Mouse (Mus musculus): ENCODE data around the gene Echdc3. TPM values are rescaled to one million over a fixed set of nuclear protein-coding genes. Genes with fewer than 3 reads are reported as not detected.

Gene Echdc3
- polyA plus RNA-seq, 1 experiment from 2014 or later: 8.1 TPM

DNA sequence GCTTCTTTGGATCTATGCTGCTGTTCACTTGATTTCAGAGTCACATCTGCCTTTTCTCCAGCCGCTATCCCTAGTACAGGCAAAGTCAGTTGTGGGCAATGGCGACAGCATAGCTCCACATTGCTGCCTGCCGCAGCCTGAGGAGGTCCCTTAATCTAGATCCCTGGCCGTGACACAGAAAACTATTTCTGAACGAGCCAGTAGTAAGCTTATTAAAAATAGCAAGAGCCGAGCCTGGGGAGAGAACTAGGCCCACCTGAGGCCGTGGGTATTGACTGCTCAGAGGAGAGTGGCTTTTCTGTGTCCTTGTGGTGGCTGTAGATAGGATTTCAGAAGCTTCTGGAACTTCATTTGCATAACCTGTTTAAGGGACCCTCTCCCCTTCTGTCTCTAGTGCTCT lies 19.9 kb upstream of the Echdc3 start:
- H3K4me3 ChIP-seq (ENCODE audit: low read depth, low read length): no peak overlapping the region
- H3K9ac ChIP-seq (replicated peaks; ENCODE audit: low read depth, low read length): no peak overlapping the region
- no peak overlapping the region for H3K4me2 ChIP-seq (replicated peaks; ENCODE audit: low read depth, low read length)
- ATAC-seq (ENCODE audit: insufficient number of reproducible peaks, insufficient read depth, low FRiP score, low read depth): no peak
- no peak overlapping the region for H3K27ac ChIP-seq (ENCODE audit: low read length)
- no peaks in the 10 kb centered on the region for H3K9me3 ChIP-seq (ENCODE audit: control insufficient read depth, low read depth, low read length)
- H3K4me1 ChIP-seq (ENCODE audit: control insufficient read depth, insufficient read depth, low read length): no peaks in the 10 kb centered on the region
- H3K36me3 ChIP-seq (ENCODE audit: control insufficient read depth, insufficient read depth, low read length): no peaks in the 10 kb centered on the region
- no peaks in the 10 kb centered on the region for H3K27me3 ChIP-seq (ENCODE audit: control insufficient read depth, insufficient read depth, low read length)
- WGBS: 85% methylated on average over 7 of the region's 7 CpGs

- WGBS: 75% methylated on average over 6 of the region's 6 CpGs
- no peaks in the 10 kb centered on the region for H3K36me3 ChIP-seq (ENCODE audit: control insufficient read depth, insufficient read depth, low read length)
- no peak overlapping the region for H3K9ac ChIP-seq (replicated peaks; ENCODE audit: low read depth, low read length)
- H3K27ac ChIP-seq (ENCODE audit: low read length): no peak overlapping the region
- H3K4me1 ChIP-seq (ENCODE audit: control insufficient read depth, insufficient read depth, low read length): no peaks in the 10 kb centered on the region
- no peaks in the 10 kb centered on the region for H3K9me3 ChIP-seq (ENCODE audit: control insufficient read depth, low read depth, low read length)
- no peaks in the 10 kb centered on the region for H3K27me3 ChIP-seq (ENCODE audit: control insufficient read depth, insufficient read depth, low read length)
- no peak overlapping the region for H3K4me3 ChIP-seq (ENCODE audit: low read depth, low read length)
- H3K4me2 ChIP-seq (replicated peaks; ENCODE audit: low read depth, low read length): no peak overlapping the region
- ATAC-seq (ENCODE audit: insufficient number of reproducible peaks, insufficient read depth, low FRiP score, low read depth): no peak
Measured at GRCm38 (mm10) chr2:6230865-6231264, 18.0 kb upstream of the Echdc3 start.

DNA sequence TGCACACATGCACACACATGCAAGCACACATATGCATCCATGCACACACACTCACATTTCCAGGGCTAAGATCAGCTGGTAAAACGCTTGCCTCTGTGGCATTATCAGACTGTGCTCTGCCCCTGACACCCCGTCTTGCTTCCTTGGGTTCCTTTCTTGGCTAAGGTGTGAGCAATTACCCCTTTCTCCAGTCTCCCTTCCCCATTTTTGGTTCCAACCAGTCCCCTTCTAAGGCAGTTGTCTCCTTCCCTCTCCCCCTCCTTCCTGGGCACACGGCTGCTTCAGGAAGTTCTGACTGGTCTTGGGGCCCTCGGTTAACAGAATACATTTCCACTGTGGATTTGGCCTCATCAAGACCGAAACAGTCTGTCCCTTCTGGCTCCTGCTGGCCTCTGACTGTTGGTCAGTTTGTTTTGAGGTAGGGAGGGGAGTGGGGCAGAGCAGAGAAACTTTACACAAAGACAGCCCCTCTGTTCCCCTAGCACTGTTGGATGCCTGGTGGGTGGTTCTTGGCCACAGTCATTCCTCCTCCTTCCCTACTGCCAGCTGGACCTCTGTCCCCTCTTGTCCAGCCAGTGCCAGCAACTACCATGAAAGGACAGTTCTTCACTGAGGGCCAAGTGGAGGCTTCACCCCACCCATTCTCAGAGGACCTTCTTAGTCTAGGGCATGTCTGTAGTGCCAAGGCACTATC lies 16.9 kb upstream of the Echdc3 start:
- Histone ChIP-seq H3K27me3 (ENCODE audit: control insufficient read depth, insufficient read depth, low read length) (no peaks in the 10 kb centered on the region), H3K9me3 (ENCODE audit: control insufficient read depth, low read depth, low read length) (peaks cover 4% of the 10 kb centered on the region; the same call in 1 of the 2 replicates), H3K36me3 (ENCODE audit: control insufficient read depth, insufficient read depth, low read length) (no peaks in the 10 kb centered on the region), H3K27ac (ENCODE audit: low read length) (no peak overlapping the region), H3K4me3 (ENCODE audit: low read depth, low read length) (no peak overlapping the region), H3K9ac (replicated peaks; ENCODE audit: low read depth, low read length) (no peak overlapping the region), H3K4me2 (replicated peaks; ENCODE audit: low read depth, low read length) (no peak overlapping the region), H3K4me1 (ENCODE audit: control insufficient read depth, insufficient read depth, low read length) (no peaks in the 10 kb centered on the region)
- 71% methylated on average over 5 of the region's 5 CpGs for WGBS
- no peak for ATAC-seq (ENCODE audit: insufficient number of reproducible peaks, insufficient read depth, low FRiP score, low read depth)

DNA sequence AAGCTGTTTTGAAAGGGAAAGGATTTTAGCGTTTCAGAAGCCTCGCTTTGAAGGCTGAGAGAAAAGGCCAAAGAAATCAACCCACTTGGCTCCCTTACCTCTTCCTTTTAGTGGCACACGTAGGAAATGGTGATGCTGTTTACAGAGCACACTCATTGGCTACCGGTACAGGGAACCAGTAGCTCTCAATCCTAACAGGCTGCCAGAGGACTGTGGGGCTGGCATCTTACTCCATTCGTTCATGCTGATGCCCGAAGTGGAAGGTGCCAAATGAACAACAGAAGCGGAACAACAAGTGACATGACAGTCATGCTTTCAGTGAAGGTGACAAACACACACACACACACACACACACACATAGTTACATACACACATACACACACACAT lies 14.2 kb upstream of the Echdc3 start:
- Histone ChIP-seq H3K9me3 (ENCODE audit: control insufficient read depth, low read depth, low read length) (peaks cover 6% of the 10 kb centered on the region; the same call in 1 of the 2 replicates), H3K4me3 (ENCODE audit: low read depth, low read length) (no peak overlapping the region), H3K9ac (replicated peaks; ENCODE audit: low read depth, low read length) (no peak overlapping the region), H3K36me3 (ENCODE audit: control insufficient read depth, insufficient read depth, low read length) (no peaks in the 10 kb centered on the region), H3K4me1 (ENCODE audit: control insufficient read depth, insufficient read depth, low read length) (no peaks in the 10 kb centered on the region), H3K4me2 (replicated peaks; ENCODE audit: low read depth, low read length) (no peak overlapping the region), H3K27me3 (ENCODE audit: control insufficient read depth, insufficient read depth, low read length) (no peaks in the 10 kb centered on the region), H3K27ac (ENCODE audit: low read length) (no peak overlapping the region)
- ATAC-seq (ENCODE audit: insufficient number of reproducible peaks, insufficient read depth, low FRiP score, low read depth): no peak
- 90% methylated on average over 7 of the region's 7 CpGs for WGBS

- no peak for ATAC-seq (ENCODE audit: insufficient number of reproducible peaks, insufficient read depth, low FRiP score, low read depth)
- H3K4me2 ChIP-seq (replicated peaks; ENCODE audit: low read depth, low read length): no peak overlapping the region
- H3K9ac ChIP-seq (replicated peaks; ENCODE audit: low read depth, low read length): no peak overlapping the region
- H3K36me3 ChIP-seq (ENCODE audit: control insufficient read depth, insufficient read depth, low read length): no peaks in the 10 kb centered on the region
- H3K27ac ChIP-seq (ENCODE audit: low read length): no peak overlapping the region
- H3K4me1 ChIP-seq (ENCODE audit: control insufficient read depth, insufficient read depth, low read length): no peaks in the 10 kb centered on the region
- peaks cover 6% of the 10 kb centered on the region; the same call in 1 of the 2 replicates for H3K9me3 ChIP-seq (ENCODE audit: control insufficient read depth, low read depth, low read length)
- no peaks in the 10 kb centered on the region for H3K27me3 ChIP-seq (ENCODE audit: control insufficient read depth, insufficient read depth, low read length)
- WGBS: 81% methylated on average over 10 of the region's 10 CpGs
- H3K4me3 ChIP-seq (ENCODE audit: low read depth, low read length): no peak overlapping the region
Measured at GRCm38 (mm10) chr2:6226361-6227058, 13.7 kb upstream of the Echdc3 start.

- ATAC-seq (ENCODE audit: insufficient number of reproducible peaks, insufficient read depth, low FRiP score, low read depth): peak; percentile 56; the same call in 1 of the 2 replicates
- no peak overlapping the region for H3K4me2 ChIP-seq (replicated peaks; ENCODE audit: low read depth, low read length)
- 11% methylated on average over 4 of the region's 4 CpGs for WGBS
Measured at GRCm38 (mm10) chr2:6220141-6220805, 7.4 kb upstream of the Echdc3 start.

GRCm38 (mm10) chr2:6212327-6212723 lies 508 bp downstream of the Echdc3 start:
- Histone ChIP-seq H3K36me3 (ENCODE audit: control insufficient read depth, insufficient read depth, low read length) (no peaks in the 10 kb centered on the region), H3K27ac (ENCODE audit: low read length) (peak overlapping the region; percentile 85), H3K9me3 (ENCODE audit: control insufficient read depth, low read depth, low read length) (no peaks in the 10 kb centered on the region), H3K4me2 (replicated peaks; ENCODE audit: low read depth, low read length) (peak overlapping the region; percentile 59), H3K4me1 (ENCODE audit: control insufficient read depth, insufficient read depth, low read length) (peaks cover 12% of the 10 kb centered on the region; the same call in 1 of the 2 replicates), H3K9ac (replicated peaks; ENCODE audit: low read depth, low read length) (peak overlapping the region; percentile 31; the same call in 1 of the 2 replicates), H3K4me3 (ENCODE audit: low read depth, low read length) (peak overlapping the region; percentile 38), H3K27me3 (ENCODE audit: control insufficient read depth, insufficient read depth, low read length) (no peaks in the 10 kb centered on the region)
- no peak for ATAC-seq (ENCODE audit: insufficient number of reproducible peaks, insufficient read depth, low FRiP score, low read depth)
- WGBS: 30% methylated on average over 9 of the region's 9 CpGs

More at GRCm38 (mm10) chr2:6220141-6220805, 7.4 kb upstream of the Echdc3 start:
- H3K4me3 ChIP-seq (ENCODE audit: low read depth, low read length): no peak overlapping the region
- H3K27me3 ChIP-seq (ENCODE audit: control insufficient read depth, insufficient read depth, low read length): no peaks in the 10 kb centered on the region
- no peak overlapping the region for H3K27ac ChIP-seq (ENCODE audit: low read length)
- no peaks in the 10 kb centered on the region for H3K36me3 ChIP-seq (ENCODE audit: control insufficient read depth, insufficient read depth, low read length)
- no peak overlapping the region for H3K9ac ChIP-seq (replicated peaks; ENCODE audit: low read depth, low read length)
- no peaks in the 10 kb centered on the region for H3K4me1 ChIP-seq (ENCODE audit: control insufficient read depth, insufficient read depth, low read length)
- peaks cover 6% of the 10 kb centered on the region; the same call in 1 of the 2 replicates for H3K9me3 ChIP-seq (ENCODE audit: control insufficient read depth, low read depth, low read length)

DNA sequence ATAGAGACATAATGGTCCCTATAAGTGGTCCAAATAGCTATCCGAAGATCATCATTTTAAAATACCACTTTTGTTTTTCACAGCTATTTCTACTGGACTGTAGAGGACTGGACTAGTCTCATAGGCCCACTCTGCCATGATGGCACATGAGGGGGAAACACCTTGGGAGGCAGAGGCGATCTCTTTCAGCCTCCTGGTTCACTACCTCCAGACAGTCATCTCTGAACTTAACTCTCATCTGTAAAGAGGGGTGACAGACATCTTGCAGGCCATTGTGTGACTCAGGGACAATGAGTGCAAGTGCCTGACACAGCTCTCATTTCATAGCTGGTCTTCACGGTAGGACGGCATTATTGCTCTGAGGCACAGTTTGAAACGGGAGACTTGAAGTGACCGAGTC lies 2.0 kb downstream of the Echdc3 start:
- H3K27ac ChIP-seq (ENCODE audit: low read length): no peak overlapping the region
- ATAC-seq (ENCODE audit: insufficient number of reproducible peaks, insufficient read depth, low FRiP score, low read depth): no peak
- H3K27me3 ChIP-seq (ENCODE audit: control insufficient read depth, insufficient read depth, low read length): no peaks in the 10 kb centered on the region
- WGBS: 95% methylated on average over 6 of the region's 6 CpGs
- H3K4me1 ChIP-seq (ENCODE audit: control insufficient read depth, insufficient read depth, low read length): peaks cover 12% of the 10 kb centered on the region; the same call in 1 of the 2 replicates
- no peaks in the 10 kb centered on the region for H3K9me3 ChIP-seq (ENCODE audit: control insufficient read depth, low read depth, low read length)
- H3K9ac ChIP-seq (replicated peaks; ENCODE audit: low read depth, low read length): no peak overlapping the region
- no peak overlapping the region for H3K4me3 ChIP-seq (ENCODE audit: low read depth, low read length)
- no peaks in the 10 kb centered on the region for H3K36me3 ChIP-seq (ENCODE audit: control insufficient read depth, insufficient read depth, low read length)
- H3K4me2 ChIP-seq (replicated peaks; ENCODE audit: low read depth, low read length): no peak overlapping the region

Measured in stomach, embryonic 14.5 days (tissue).